Comparison of ENCODE assay signal across 16 mouse cellular contexts in the genomic region with DNA sequence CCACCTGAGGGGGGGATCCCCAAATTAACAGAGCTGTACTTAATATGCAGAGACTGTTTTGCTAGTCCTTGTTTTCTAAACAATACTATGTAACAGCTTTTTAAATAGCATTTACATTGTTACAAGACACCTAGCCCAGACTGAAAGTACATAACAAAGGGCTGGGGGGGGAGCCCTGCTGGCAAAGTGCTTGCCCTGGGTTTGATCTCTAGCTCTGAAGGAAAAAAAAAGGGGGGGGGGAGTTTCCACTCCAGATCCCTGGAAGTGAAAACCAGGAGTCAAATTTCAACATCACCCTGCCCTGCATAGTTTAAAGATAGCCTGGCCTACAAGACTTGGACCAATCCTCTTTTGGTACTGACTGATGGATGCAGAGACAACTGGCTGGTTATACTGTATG. TPM values are rescaled to one million over a fixed set of nuclear protein-coding genes. Genes with fewer than 3 reads are reported as not detected.
DNase-seq lines count a peak whose midpoint lies in the region.
"Had no signal": no experiment of that assay in that cellular context is flagged by ENCODE, and none has a peak within 500 bp of the region (broad histone marks: within the 10 kb centered on the region; RNA-seq: fewer than 3 reads in every experiment).

No protein-coding gene starts in this region.

- DNase-seq in testis, postnatal 14 days (ENCODE audit: low spot score): peak; percentile 11
- no peak for DNase-seq in testis, postnatal 10 days (ENCODE audit: low spot score)
- DNase-seq in ES-CJ7 (ENCODE audit: low read depth, low spot score) (peak; percentile 88), ZHBTc4 (ENCODE audit: low read depth, low spot score) (peak; percentile 86)
- DNase-seq in cerebellum, postnatal 36 days: no peak
- DNase-seq in adrenal gland, adult 2 months: no peak
- DNase-seq: adrenal gland, postnatal 10 days; adrenal gland, postnatal 36 days; cerebellum, adult 18-20 months; cerebellum, adult 9-10 months; cerebellum, postnatal 14 days; gastrocnemius, postnatal 10 days; gastrocnemius, postnatal 36 days; heart, postnatal 10 days; heart, postnatal 36 days; kidney, adult 11 months had no signal

RNA-seq across cellular contexts. Expression of a gene that starts 4.7 kb away (rescaled TPM):
- 10 to 100 TPM; 51.5 to 57.6 TPM for total RNA-seq in adrenal gland, adult 2 months (2021)
- polyA plus RNA-seq in adrenal gland, adult 2 months (2012; rRNA removed): 28.9 and 40.9 TPM in 2 replicates

Comparison
In these comparisons a context has a peak if more than half of its experiments do, and no peak if none do; other contexts are left out.
1. DNase-seq: peak in testis, postnatal 14 days (single experiment), ES-CJ7 (single experiment) and ZHBTc4 (single experiment); none in testis, postnatal 10 days (single experiment), cerebellum, postnatal 36 days (0 of 2) and adrenal gland, adult 2 months (single experiment).